Mouse (Mus musculus) spleen, adult 2 months (tissue): ENCODE results near the gene Lsm14b. TPM values are rescaled to one million over a fixed set of nuclear protein-coding genes. Genes with fewer than 3 reads are reported as not detected.
A peak's percentile ranks its signal among the peaks of the same experiment; 100 is the strongest.

Experiments
- DNase-seq, 2 experiments: peaks; one replicate each; pipeline versions ENCODE4 v3.0.0 to v3.0.0-alpha.2; 2012 to 2021; ENCODE audit warnings: low spot score in 2 of 2, low read depth in 1 of 2
- H3K27ac ChIP-seq: fragments of 200-500 bp; 2 replicates; pipeline ENCODE4 v1.5.1; 2012; ENCODE audit warnings: low read length, inconsistent platforms; ENCODE audit not compliant: insufficient read depth
- H3K27me3 ChIP-seq: fragments of 200-500 bp; 2 replicates; pipeline ENCODE4 v1.6.1; 2012; ENCODE audit warnings: mild to moderate bottlenecking, moderate library complexity, low read length, inconsistent platforms; ENCODE audit not compliant: control insufficient read depth, insufficient read depth
- H3K36me3 ChIP-seq: fragments of 200-500 bp; 2 replicates; pipeline ENCODE4 v1.6.1; 2012; ENCODE audit warnings: mild to moderate bottlenecking, low read length, inconsistent platforms; ENCODE audit not compliant: control insufficient read depth, insufficient read depth
- H3K4me1 ChIP-seq: fragments of 200-500 bp; 2 replicates; pipeline ENCODE4 v1.6.1; 2011; ENCODE audit warnings: inconsistent platforms; ENCODE audit not compliant: control insufficient read depth, insufficient read depth, insufficient read length
- H3K4me3 ChIP-seq: fragments of 200-500 bp; 2 replicates; pipeline ENCODE4 v1.5.1; 2011; ENCODE audit warnings: mild to moderate bottlenecking, inconsistent platforms; ENCODE audit not compliant: insufficient read depth, insufficient read length; ENCODE audit errors: extremely low read depth
- CTCF ChIP-seq: fragments of 200-500 bp; IDR thresholded peaks from 2 replicates; pipeline ENCODE4 v1.5.1; 2011; ENCODE audit warnings: mild to moderate bottlenecking, inconsistent platforms; ENCODE audit not compliant: insufficient read depth, insufficient read length, insufficient replicate concordance; ENCODE audit errors: extremely low read depth
- POLR2A ChIP-seq: fragments of 200-500 bp; IDR thresholded peaks from 2 replicates; pipeline ENCODE4 v1.6.1; 2011; ENCODE audit warnings: low read depth, low read length, inconsistent platforms
- WGBS: fragments of 180-500 bp; shearing (Covaris S2); methylation state at CpG from one replicate; pipeline ENCODE4 v1.1.7; 2018; 5-methylcytosine and 5-hydroxymethylcytosine counted together
- polyA plus RNA-seq: library from polyadenylated mRNA; depleted of rRNA; stranded (reverse); fragments of >200 nt; gene quantifications from 2 replicates; pipeline ENCODE4 v1.2.3, GENCODE M21; 2012

Gene Lsm14b
- polyA plus RNA-seq, 1 experiment, result 17.9 TPM

DNA sequence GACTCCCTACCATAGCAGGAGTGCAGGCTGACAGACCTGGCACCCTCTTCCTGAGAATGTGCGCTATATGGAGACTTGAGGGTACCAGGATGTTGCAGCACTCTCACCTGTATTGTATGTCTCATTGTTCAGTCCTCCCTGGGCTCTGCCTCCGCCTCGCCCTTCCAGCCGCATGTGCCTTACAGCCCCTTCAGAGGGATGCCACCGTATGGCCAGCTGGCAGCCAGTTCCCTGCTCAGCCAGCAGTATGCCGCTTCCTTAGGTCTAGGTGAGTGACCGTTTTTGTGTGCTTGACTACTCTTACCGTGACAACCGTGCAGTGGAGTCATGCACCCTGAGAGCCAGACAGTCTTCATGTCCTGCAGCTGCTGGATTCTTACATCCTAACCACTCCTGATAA lies 3.0 kb downstream of the Lsm14b start:
- H3K36me3 ChIP-seq, result peaks cover 21% of the 10 kb centered on the region
- H3K27ac ChIP-seq, result no peak overlapping the region
- TF ChIP-seq POLR2A, result no peak
- TF ChIP-seq CTCF, result no peak
- peaks cover 12% of the 10 kb centered on the region; the same call in 1 of the 2 replicates for H3K4me1 ChIP-seq
- H3K27me3 ChIP-seq, result no peaks in the 10 kb centered on the region
- no peak for DNase-seq
- no peak overlapping the region for H3K4me3 ChIP-seq
- 89% methylated on average over 9 of the region's 9 CpGs for WGBS

DNA sequence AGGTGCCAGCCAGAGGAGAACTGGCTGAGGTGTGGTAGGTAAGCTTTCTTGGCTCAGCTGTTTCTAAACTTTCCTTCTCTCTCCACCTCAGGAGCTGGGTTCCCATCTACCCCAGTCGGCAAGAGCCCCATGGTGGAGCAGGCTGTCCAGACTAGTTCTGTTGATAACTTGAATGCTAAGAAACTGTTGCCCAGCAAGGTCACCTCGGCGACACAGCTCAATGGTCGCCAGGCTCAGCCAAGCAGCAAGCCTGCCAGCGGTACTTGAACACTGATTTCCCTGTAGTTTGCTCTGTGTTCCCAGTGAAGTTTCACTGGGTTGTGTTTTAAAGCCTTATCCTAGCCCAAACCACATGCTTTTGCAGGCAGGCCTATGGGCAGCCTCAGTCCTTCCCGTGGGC lies 6.5 kb downstream of the Lsm14b start:
- no peak overlapping the region for H3K27ac ChIP-seq
- 88% methylated on average over 6 of the region's 6 CpGs for WGBS

DNA sequence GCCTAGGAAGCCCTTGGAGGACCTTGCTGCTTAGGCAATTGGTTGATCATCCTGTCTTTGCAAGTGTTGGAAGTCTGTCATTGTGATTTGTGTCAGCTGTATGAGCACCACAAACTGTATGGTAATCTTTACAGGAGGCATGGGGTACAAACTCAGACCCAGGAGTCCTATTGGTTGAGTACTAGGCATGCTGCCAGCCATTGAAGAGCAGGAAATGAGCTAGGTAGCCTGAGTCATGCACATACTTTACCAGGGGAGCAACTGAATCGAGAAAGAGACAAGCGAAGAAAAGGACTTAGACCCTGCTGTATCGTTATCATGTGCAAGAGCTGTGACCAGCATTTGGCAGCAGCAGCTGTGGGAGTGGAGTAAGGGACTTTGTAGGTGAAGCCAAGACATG lies 8.1 kb downstream of the Lsm14b start:
- 42% methylated on average over 3 of the region's 3 CpGs for WGBS
- no peak for DNase-seq
- TF ChIP-seq CTCF (no peak), POLR2A (no peak)
- H3K36me3 ChIP-seq, result peaks cover 44% of the 10 kb centered on the region
- no peak overlapping the region for H3K27ac ChIP-seq
- no peak overlapping the region for H3K4me3 ChIP-seq
- no peaks in the 10 kb centered on the region for H3K27me3 ChIP-seq
- H3K4me1 ChIP-seq, result no peaks in the 10 kb centered on the region

More for the DNA sequence above, 6.5 kb downstream of the Lsm14b start:
- H3K27me3 ChIP-seq, result no peaks in the 10 kb centered on the region
- no peak for DNase-seq
- peaks cover under 1% of the 10 kb centered on the region; the same call in 1 of the 2 replicates for H3K4me1 ChIP-seq
- no peak overlapping the region for H3K4me3 ChIP-seq
- H3K36me3 ChIP-seq, result peaks cover 38% of the 10 kb centered on the region
- TF ChIP-seq CTCF, result no peak
- TF ChIP-seq POLR2A, result no peak

DNA sequence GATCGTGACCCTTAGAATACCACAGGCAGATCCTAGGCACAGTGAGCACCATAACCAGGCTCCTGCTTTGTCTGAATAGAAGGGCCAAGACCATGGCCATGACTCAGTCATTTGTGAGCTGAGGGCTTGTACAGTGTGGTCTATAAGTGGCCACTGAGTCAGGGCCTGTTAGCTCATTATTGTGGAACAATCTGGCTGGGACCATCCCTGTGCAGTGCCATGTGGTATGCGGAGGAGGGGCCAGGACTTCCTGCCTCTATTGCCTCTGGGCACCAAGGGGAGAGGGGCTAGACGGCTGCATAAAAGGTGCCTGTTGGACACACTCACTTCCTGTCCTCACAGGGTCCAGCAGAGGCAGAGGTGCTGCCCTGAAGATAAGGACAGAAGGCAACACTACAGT lies 9.2 kb downstream of the Lsm14b start:
- no peak overlapping the region for H3K4me3 ChIP-seq
- no peak for DNase-seq
- TF ChIP-seq POLR2A (no peak), CTCF (no peak)
- no peak overlapping the region for H3K27ac ChIP-seq
- no peaks in the 10 kb centered on the region for H3K4me1 ChIP-seq
- H3K36me3 ChIP-seq, result peaks cover 48% of the 10 kb centered on the region
- no peaks in the 10 kb centered on the region for H3K27me3 ChIP-seq
- WGBS, result 68% methylated on average over 3 of the region's 3 CpGs

DNA sequence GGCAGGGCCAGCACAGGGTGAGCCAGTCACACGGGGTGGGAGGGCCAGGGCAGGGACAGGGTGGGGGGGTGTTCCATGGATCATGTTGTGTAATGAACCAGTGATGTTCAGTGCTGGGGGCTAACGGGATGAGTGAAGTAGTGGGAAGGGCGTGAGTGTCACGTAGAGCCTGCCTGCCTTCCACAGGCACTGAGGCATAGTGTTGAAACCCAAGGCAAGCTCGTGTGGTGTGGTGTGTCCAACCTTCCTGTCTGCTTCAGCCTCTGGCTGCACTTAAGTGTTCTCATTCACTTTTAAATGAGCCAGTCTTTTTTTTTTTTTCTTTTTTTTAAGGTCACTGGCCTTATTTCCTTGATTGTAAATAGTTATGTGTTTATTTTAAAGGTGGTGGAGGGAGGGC lies 10.0 kb downstream of the Lsm14b start:
- TF ChIP-seq CTCF, result no peak
- TF ChIP-seq POLR2A, result no peak
- peaks cover 44% of the 10 kb centered on the region for H3K36me3 ChIP-seq
- no peaks in the 10 kb centered on the region for H3K4me1 ChIP-seq
- no peak overlapping the region for H3K27ac ChIP-seq
- DNase-seq, result no peak
- no peak overlapping the region for H3K4me3 ChIP-seq
- 77% methylated on average over 5 of the region's 5 CpGs for whole genome bisulfite sequencing
- no peaks in the 10 kb centered on the region for H3K27me3 ChIP-seq

DNA sequence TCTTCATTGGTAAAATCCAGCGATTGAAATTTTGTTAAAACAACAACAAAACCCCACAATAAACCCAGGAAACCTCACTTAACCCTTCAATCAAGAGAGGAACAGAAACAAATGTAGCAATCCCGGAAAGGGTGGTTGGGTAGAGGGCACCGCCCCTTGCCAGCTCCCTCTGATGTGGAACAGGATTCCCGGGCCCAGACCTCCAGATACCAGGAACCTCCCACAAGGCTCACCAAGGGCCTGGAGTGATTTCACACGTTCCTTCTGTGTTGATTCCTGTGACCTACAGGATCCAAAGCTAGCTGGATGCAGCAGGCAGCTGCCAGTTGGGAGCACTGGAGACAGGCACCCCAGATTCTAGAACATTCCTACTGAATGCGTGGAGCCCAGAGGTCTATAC lies 15.6 kb downstream of the Lsm14b start:
- Histone ChIP-seq H3K27ac (no peak overlapping the region), H3K36me3 (peaks cover 20% of the 10 kb centered on the region)

DNA sequence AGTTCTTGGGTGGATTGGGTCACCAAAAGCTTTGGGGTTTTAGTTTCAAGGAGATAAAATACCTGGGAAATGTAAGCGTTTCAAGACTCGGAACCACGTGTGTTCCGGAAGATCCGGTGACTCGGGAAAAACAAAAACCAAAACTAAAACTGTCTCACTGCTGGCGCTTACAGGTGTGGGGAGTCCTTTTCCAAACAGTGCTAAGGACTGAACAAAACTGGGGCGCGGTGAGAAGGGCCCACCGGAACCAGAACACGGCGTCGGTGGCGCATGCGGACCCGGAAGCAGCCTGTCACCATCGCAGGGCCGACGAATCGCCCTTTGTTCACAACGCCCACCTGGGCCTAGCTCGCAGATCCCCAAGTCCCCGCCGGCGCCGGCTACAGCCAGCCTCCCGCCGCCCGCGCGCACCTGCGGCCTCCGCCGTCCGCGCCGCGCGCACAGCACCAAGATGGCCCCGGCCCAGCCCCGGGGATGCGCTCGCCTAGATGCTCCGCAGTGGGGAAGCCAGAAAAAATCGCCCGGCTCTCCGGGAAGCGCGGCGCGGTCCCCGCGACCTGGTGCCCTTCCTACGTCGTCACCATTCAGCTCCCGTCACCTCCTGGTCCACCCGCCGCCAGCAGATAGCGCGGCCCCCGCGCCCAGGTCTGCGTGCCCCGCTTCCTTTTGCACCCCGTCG lies 16.9 kb downstream of the Lsm14b start:
- TF ChIP-seq CTCF, result no peak
- TF ChIP-seq POLR2A, result no peak
- no peaks in the 10 kb centered on the region for H3K27me3 ChIP-seq
- peaks cover 12% of the 10 kb centered on the region for H3K4me1 ChIP-seq
- H3K36me3 ChIP-seq, result peaks cover 15% of the 10 kb centered on the region
- peak overlapping the region; percentile 99 for H3K4me3 ChIP-seq
- H3K27ac ChIP-seq, result peak overlapping the region; percentile 91
- WGBS, result under 1% methylated on average over 66 of the region's 66 CpGs
- DNase-seq, result peak; percentile 18 to 19

More for the DNA sequence above, 15.6 kb downstream of the Lsm14b start:
- Histone ChIP-seq H3K27me3 (no peaks in the 10 kb centered on the region), H3K4me3 (no peak overlapping the region), H3K4me1 (peaks cover 12% of the 10 kb centered on the region)
- no peak for DNase-seq
- 43% methylated on average over 6 of the region's 6 CpGs for WGBS
- TF ChIP-seq CTCF (no peak), POLR2A (no peak)
